Mouse (Mus musculus) ES-Bruce4 (cell line): ENCODE measurements around the gene Nfe2l1.

Experiments used
- CTCF ChIP-seq: IDR thresholded peaks from one replicate; pipeline ENCODE4 v1.8.1; 2011; ENCODE audit warnings: low read depth, low read length
- EP300 ChIP-seq: IDR thresholded peaks from 2 replicates; pipeline ENCODE4 v1.6.1; 2011; ENCODE audit warnings: low read depth, low read length; ENCODE audit not compliant: insufficient read depth

DNA sequence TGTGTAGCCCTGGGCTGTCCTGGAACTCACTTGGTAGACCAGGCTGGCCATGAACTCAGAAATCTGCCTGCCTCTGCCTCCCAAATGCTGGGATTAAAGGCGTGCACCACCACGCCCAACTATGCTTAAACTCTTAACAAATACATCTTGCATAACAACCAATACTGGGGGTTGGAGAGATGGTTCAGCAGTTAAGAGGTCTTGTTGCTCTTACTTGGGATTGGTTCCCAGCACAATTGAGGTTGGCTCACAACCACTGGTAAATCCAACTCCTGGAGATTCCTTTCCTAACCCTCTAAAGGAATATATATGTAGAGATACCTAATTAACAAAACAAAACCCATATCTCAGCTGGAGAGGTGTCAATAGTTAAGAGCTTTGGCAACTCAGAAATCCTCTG is 33.7 kb downstream of the Nfe2l1 start:
- TF ChIP-seq CTCF = no peak
- no peak for TF ChIP-seq EP300
